Mouse (Mus musculus) intestine, embryonic 14.5 days (tissue): ENCODE measurements at regions not wholly inside any gene's neighbourhood (a gene's known extent, or its start where the extent isn't known, plus 50 kb on each side); places are given as distances from the start of the nearest gene placed in this dataset.
A peak's percentile ranks its signal among the peaks of the same experiment; 100 is the strongest.

Source experiments
- ATAC-seq: fragments of 200-750 bp; cut with Nextera tagmentation; replicated peaks from 2 replicates; pipeline ENCODE4 v1.8.0; 2017; ENCODE audit warnings: low read depth, moderate number of reproducible peaks, moderate TSS enrichment, moderate library complexity; ENCODE audit not compliant: low FRiP score, low TSS enrichment
- DNase-seq: peaks from one replicate; pipeline ENCODE4 v3.0.0-alpha.2; 2018; ENCODE audit warnings: low spot score
- H3K27ac ChIP-seq: fragments of 300-500 bp; sonication (generic); 2 replicates; pipeline ENCODE4 v1.5.1; 2014; ENCODE audit warnings: low read depth, mild to moderate bottlenecking, control low read depth
- H3K27me3 ChIP-seq: fragments of 300-500 bp; sonication (generic); replicated peaks from 2 replicates; pipeline ENCODE4 v1.6.1; 2014; ENCODE audit warnings: low read length, control low read depth; ENCODE audit not compliant: control insufficient read depth, insufficient read depth
- H3K36me3 ChIP-seq: fragments of 300-500 bp; sonication (generic); 2 replicates; pipeline ENCODE4 v1.6.1; 2014; ENCODE audit warnings: low read length, control low read depth; ENCODE audit not compliant: control insufficient read depth, insufficient read depth
- H3K4me1 ChIP-seq: fragments of 300-500 bp; sonication (generic); replicated peaks from 2 replicates; pipeline ENCODE4 v1.6.1; 2014; ENCODE audit warnings: low read length, control low read depth, mixed read lengths; ENCODE audit not compliant: control insufficient read depth, insufficient read depth
- H3K4me2 ChIP-seq: fragments of 300-500 bp; sonication (generic); 2 replicates; pipeline ENCODE4 v1.6.1; 2014; ENCODE audit warnings: low read length
- H3K4me3 ChIP-seq: fragments of 300-500 bp; sonication (generic); 2 replicates; pipeline ENCODE4 v1.5.1; 2014; ENCODE audit warnings: low read depth, low read length, control low read depth, mixed read lengths
- H3K9ac ChIP-seq: fragments of 300-500 bp; sonication (generic); 2 replicates; pipeline ENCODE4 v1.6.1; 2014; ENCODE audit warnings: mild to moderate bottlenecking, low read length
- H3K9me3 ChIP-seq: fragments of 300-500 bp; sonication (generic); 2 replicates; pipeline ENCODE4 v1.6.1; 2016; ENCODE audit warnings: low read length, control low read depth; ENCODE audit not compliant: control insufficient read depth
- WGBS: fragments of 180-500 bp; shearing (Covaris S2); extraction: QIAGEN DNeasy Blood & Tissue Kit; methylation state at CpG from one replicate; pipeline ENCODE4 v1.1.7; 2014; 5-methylcytosine and 5-hydroxymethylcytosine counted together

GRCm38 (mm10) chr8:41869681-41870356, 452.9 kb upstream of the Frg1 start:
- H3K27me3 ChIP-seq, result no peaks in the 10 kb centered on the region
- H3K4me1 ChIP-seq, result no peaks in the 10 kb centered on the region
- WGBS, result 76% methylated on average over 3 of the region's 3 CpGs
- H3K4me3 ChIP-seq, result no peak overlapping the region
- H3K27ac ChIP-seq, result no peak overlapping the region
- no peaks in the 10 kb centered on the region for H3K9me3 ChIP-seq
- DNase-seq (no peak), ATAC-seq (no peak)
- H3K4me2 ChIP-seq, result no peak overlapping the region
- H3K9ac ChIP-seq, result no peak overlapping the region
- H3K36me3 ChIP-seq, result no peaks in the 10 kb centered on the region

DNA sequence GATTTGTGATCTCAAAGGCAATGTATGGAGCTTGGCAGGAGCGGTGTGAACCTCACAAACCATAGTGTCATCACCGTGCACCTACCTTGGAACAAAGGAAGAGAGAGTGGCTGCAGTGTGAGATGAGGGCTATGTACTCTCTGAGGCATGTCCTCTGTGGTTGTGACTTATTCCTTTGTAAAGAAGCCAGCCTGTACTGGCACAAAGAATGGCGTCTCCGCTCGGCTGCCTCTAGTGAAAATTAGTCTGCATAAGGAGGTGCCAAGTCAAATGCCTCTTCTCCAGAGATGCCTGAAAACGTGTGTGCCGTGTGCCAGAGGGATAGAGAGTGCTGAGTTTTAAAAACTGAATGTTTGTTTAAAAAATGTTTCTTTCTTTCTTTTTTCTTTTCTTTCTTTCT, 444.0 kb upstream of the Frg1 start:
- no peaks in the 10 kb centered on the region for H3K4me1 ChIP-seq
- no peak for DNase-seq
- H3K4me3 ChIP-seq, result no peak overlapping the region
- H3K27ac ChIP-seq, result no peak overlapping the region
- H3K36me3 ChIP-seq, result no peaks in the 10 kb centered on the region
- no peak for ATAC-seq
- no peak overlapping the region for H3K4me2 ChIP-seq
- 88% methylated on average over 7 of the region's 7 CpGs for WGBS
- H3K27me3 ChIP-seq, result no peaks in the 10 kb centered on the region
- no peak overlapping the region for H3K9ac ChIP-seq
- no peaks in the 10 kb centered on the region for H3K9me3 ChIP-seq

- H3K4me1 ChIP-seq, result 0 out of 2 replicates have a peak, but pooled peaks cover 2% of the 10 kb centered on the region
- no peak for ATAC-seq
- 68% methylated on average over 4 of the region's 4 CpGs for WGBS
- H3K9me3 ChIP-seq, result no peaks in the 10 kb centered on the region
- no peak for DNase-seq
- no peak overlapping the region for H3K9ac ChIP-seq
- no peak overlapping the region for H3K27ac ChIP-seq
- no peaks in the 10 kb centered on the region for H3K36me3 ChIP-seq
- H3K4me3 ChIP-seq, result no peak overlapping the region
- H3K4me2 ChIP-seq, result no peak overlapping the region
- H3K27me3 ChIP-seq, result no peaks in the 10 kb centered on the region
Measured at GRCm38 (mm10) chr8:41831713-41832112, 414.8 kb upstream of the Frg1 start.

DNA sequence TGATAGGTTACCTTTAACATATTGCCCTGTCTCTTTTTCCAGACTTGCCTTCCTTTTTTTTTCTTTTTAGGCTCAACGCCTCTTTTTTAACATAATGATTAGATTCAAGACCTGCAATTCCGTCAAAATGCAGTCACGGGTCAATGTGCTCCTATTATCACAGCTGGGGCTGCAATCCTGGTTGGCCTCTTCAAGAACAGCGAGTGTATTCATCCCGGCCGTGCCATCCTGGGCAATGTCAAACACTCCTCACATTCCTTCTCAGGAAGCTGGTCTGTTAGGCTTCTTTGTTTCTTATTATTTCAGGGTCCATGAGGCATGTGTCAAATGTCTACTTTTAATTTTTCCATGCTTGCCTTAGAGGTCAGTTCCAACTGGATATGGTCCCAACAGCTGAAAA, 413.5 kb upstream of the Frg1 start:
- Histone ChIP-seq H3K27me3 (no peaks in the 10 kb centered on the region), H3K4me1 (0 out of 2 replicates have a peak, but pooled peaks cover 2% of the 10 kb centered on the region), H3K9ac (no peak overlapping the region), H3K9me3 (no peaks in the 10 kb centered on the region), H3K4me2 (no peak overlapping the region), H3K36me3 (no peaks in the 10 kb centered on the region), H3K4me3 (no peak overlapping the region), H3K27ac (no peak overlapping the region)
- no peak for DNase-seq
- ATAC-seq, result no peak
- WGBS, result 48% methylated on average over 6 of the region's 6 CpGs

GRCm38 (mm10) chr8:41824928-41825327, 408.1 kb upstream of the Frg1 start:
- Histone ChIP-seq H3K36me3 (no peaks in the 10 kb centered on the region), H3K4me2 (no peak overlapping the region), H3K9me3 (no peaks in the 10 kb centered on the region), H3K9ac (no peak overlapping the region), H3K4me1 (no peaks in the 10 kb centered on the region), H3K27me3 (no peaks in the 10 kb centered on the region), H3K4me3 (no peak overlapping the region), H3K27ac (no peak overlapping the region)
- peak; percentile 83 for DNase-seq
- ATAC-seq, result no peak
- WGBS, result 23% methylated on average over 7 of the region's 7 CpGs

DNA sequence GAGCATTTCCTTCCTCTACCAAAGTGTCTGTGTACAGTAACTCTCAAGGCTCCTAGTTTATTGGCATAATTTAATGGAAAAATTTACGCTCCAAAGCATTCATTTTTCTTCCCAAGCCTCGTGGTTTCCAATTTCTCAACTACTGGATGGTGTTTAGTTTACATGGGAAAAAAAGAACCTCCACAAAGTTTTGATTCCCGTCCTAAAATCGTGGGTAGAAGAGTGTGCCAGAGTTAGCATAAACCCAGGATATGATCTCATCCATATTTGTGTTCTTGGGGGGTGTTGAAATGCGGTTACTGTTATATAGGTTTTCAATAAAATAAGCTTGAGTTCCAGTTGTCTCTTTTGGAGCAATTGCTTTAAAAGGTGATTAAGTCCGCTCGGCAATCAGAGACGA, 406.2 kb upstream of the Frg1 start:
- H3K9ac ChIP-seq, result no peak overlapping the region
- H3K9me3 ChIP-seq, result no peaks in the 10 kb centered on the region
- ATAC-seq (no peak), DNase-seq (no peak)
- H3K27ac ChIP-seq, result no peak overlapping the region
- no peak overlapping the region for H3K4me3 ChIP-seq
- H3K36me3 ChIP-seq, result no peaks in the 10 kb centered on the region
- H3K4me1 ChIP-seq, result no peaks in the 10 kb centered on the region
- whole genome bisulfite sequencing, result 74% methylated on average over 8 of the region's 8 CpGs
- H3K4me2 ChIP-seq, result no peak overlapping the region
- H3K27me3 ChIP-seq, result no peaks in the 10 kb centered on the region

GRCm38 (mm10) chr8:41821676-41822075, 404.8 kb upstream of the Frg1 start:
- H3K27ac ChIP-seq, result no peak overlapping the region
- no peak for DNase-seq
- H3K4me1 ChIP-seq, result no peaks in the 10 kb centered on the region
- H3K9ac ChIP-seq, result no peak overlapping the region
- no peaks in the 10 kb centered on the region for H3K27me3 ChIP-seq
- no peak overlapping the region for H3K4me3 ChIP-seq
- no peaks in the 10 kb centered on the region for H3K36me3 ChIP-seq
- no peak overlapping the region for H3K4me2 ChIP-seq
- 93% methylated on average over 5 of the region's 5 CpGs for WGBS
- ATAC-seq, result no peak
- no peaks in the 10 kb centered on the region for H3K9me3 ChIP-seq

GRCm38 (mm10) chr8:41820605-41821395, 403.9 kb upstream of the Frg1 start:
- ATAC-seq (no peak), DNase-seq (no peak)
- no peak overlapping the region for H3K4me2 ChIP-seq
- no peaks in the 10 kb centered on the region for H3K9me3 ChIP-seq
- no peaks in the 10 kb centered on the region for H3K36me3 ChIP-seq
- WGBS, result 88% methylated on average over 4 of the region's 4 CpGs
- no peaks in the 10 kb centered on the region for H3K4me1 ChIP-seq
- H3K27ac ChIP-seq, result no peak overlapping the region
- no peaks in the 10 kb centered on the region for H3K27me3 ChIP-seq
- no peak overlapping the region for H3K4me3 ChIP-seq
- no peak overlapping the region for H3K9ac ChIP-seq

DNA sequence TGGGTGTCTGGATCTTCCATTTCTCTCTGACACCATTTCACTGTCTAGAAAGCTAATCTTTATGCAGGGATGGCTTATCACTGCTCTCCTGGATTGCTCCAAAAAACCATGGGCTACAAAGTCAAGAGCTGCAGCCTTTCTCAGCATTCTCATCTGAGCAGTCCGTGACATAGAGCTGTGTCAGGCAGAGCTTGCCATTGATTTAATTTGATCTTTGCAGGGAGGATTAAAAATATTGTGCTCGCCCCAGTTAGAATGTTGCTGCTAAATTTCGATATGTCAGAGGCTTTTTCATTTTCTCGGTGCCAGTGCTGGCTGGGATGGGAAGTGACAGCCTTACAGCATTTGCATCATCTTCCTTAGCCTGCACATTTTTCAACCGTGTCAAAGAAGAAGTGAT, 401.7 kb upstream of the Frg1 start:
- WGBS, result 76% methylated on average over 5 of the region's 5 CpGs
- no peak overlapping the region for H3K4me3 ChIP-seq

More for the DNA sequence above, 401.7 kb upstream of the Frg1 start:
- H3K9me3 ChIP-seq, result no peaks in the 10 kb centered on the region
- H3K36me3 ChIP-seq, result no peaks in the 10 kb centered on the region
- H3K27ac ChIP-seq, result no peak overlapping the region
- no peaks in the 10 kb centered on the region for H3K4me1 ChIP-seq
- ATAC-seq (no peak), DNase-seq (no peak)
- no peak overlapping the region for H3K9ac ChIP-seq
- no peak overlapping the region for H3K4me2 ChIP-seq
- no peaks in the 10 kb centered on the region for H3K27me3 ChIP-seq
